Mouse (Mus musculus) thymus, postnatal 0 days (tissue): ENCODE data around the gene Ctxn2. TPM values are rescaled to one million over a fixed set of nuclear protein-coding genes. Genes with fewer than 3 reads are reported as not detected.
A peak's percentile ranks its signal among the peaks of the same experiment; 100 is the strongest.
"Not testable (repeated sequence)": the region's sequence is repeated elsewhere in the genome, so short reads cannot be mapped to it uniquely, and the experiment has no call there.

ENCODE experiments used
- DNase-seq: peaks from one replicate; pipeline ENCODE4 v3.0.0-alpha.2; 2015; ENCODE audit warnings: low spot score
- polyA plus RNA-seq: library from polyadenylated mRNA; unstranded; fragments of >200 nt; fragmentation: Nextera tagmentation; extraction: Ambion mirVana; gene quantifications from 2 replicates; pipeline ENCODE4 v1.2.1, GENCODE M21; 2015

Ctxn2 gene
- polyA plus RNA-seq: not detected in 2 replicates

DNA sequence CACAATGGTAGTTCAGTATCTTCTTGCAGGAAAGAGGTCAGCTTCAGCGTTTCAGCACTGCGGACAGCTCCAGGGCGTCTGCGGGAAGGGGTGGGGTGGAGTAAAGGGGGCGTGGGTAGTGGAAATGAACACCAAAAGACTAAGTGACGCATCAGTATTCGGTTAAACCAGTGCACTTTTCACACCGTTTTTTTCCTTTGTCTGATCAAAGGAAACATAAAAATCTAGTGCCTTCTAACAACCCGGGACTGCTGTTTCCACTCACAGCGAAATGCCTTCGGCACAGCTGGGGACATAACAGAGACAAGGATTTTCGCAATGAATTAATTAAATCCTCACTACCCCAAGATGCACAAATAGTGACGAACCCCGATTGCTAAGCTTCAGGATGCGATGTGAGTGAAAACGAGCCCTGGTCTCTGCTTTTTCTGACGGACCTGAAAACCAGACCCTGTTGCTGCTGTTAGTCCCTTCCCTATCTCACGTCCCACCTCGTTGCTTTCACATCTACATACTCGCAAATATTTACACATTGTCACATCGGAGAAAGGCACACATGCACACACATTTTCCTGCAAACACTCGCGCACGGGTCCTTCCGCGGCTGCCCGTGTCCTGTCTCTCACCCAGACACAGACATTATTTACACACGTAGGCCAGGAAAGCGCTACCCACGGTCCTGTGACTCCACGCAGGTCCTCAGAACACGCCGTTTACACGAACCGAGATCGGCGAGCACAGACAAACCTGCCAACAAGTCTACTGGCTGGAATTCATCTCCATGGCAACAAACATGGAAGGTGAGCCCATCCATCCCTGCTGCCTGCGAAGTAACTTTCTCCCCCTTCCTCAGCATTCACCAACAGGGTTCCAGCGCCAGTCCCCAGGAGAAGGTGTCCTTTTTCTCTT lies at the start of gene Ctxn2:
Gene Ctxn2 (plus strand): TSS at position 790 of the 909 bp plus-strand sequence.
- DNase-seq: peak; percentile 82

DNA sequence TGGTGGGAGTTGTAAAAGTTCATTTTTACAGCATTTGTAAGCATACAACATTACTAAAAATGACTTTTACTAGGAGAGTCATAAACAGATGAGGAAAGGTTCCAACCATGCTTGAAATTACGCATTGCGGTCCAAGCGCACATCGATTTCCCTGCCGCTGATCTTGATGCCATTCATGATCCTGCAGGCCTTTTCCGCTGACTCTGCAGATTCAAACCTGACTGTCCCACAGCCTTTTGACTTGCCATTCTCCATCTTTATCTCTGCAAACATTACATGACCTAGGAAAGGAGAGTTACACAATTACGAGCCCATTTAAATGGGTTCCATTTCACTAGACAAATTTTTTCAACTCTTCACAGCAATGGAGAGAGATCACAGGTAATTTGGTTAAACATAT lies 47.7 kb upstream of the Ctxn2 start:
- DNase-seq: no peak

DNA sequence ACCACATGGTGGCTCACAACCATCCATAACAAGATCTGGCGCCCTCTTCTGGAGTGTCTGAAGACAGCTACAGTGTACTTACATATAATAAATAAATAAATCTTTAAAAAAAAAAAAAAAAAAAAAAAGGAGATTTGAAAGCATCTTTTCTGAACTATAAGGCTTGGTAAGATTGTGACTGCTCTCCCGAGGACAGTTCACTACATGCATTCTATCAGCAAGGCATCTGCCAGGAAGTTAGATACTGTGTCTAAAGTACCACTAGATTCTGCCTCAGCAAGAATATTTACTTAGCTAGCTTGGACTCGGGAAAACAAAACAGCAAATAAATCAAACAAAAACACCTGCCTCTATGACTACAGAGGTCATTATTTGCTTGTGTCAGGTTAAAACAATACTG lies 44.4 kb upstream of the Ctxn2 start:
- DNase-seq: not testable (repeated sequence)

DNA sequence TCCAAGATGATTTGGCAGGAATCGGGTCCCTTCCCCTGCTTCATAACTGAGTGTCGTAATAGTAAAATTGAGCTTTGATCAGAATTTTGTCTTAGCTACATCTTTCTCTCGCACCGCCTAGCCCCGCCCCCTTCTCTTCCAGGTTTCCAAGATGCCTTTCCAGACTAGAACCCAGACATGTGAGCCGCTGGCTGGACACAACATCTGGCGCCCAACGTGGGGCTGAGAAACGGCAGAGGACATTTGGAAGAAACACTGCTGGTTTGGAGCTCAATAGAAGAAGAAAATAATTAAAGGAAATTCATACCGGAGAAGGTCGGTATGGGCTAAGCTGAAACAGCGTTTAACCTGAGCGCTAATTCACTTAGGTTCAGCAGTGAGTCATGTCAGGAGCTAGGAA lies 32.0 kb upstream of the Ctxn2 start:
- not testable (repeated sequence) for DNase-seq

DNA sequence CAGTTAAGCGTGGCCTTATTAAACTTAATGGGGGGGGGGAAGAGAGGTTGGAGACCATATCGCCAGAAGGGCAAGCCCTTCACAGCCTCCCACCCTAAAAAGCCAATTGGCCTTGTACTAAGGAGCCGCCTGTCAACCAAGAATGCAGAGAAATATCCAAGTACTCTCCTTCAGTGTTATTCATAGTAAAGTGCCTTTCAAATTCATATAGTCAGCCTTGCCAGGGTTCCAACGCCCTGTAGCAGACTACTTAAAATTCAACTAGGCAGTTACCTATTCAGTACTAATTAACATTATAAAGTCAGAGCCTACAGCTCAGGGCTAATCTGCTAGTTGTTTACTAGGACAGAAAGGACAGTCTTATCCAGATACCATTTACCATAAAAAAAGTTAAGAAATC lies 30.0 kb upstream of the Ctxn2 start:
- not testable (repeated sequence) for DNase-seq

DNA sequence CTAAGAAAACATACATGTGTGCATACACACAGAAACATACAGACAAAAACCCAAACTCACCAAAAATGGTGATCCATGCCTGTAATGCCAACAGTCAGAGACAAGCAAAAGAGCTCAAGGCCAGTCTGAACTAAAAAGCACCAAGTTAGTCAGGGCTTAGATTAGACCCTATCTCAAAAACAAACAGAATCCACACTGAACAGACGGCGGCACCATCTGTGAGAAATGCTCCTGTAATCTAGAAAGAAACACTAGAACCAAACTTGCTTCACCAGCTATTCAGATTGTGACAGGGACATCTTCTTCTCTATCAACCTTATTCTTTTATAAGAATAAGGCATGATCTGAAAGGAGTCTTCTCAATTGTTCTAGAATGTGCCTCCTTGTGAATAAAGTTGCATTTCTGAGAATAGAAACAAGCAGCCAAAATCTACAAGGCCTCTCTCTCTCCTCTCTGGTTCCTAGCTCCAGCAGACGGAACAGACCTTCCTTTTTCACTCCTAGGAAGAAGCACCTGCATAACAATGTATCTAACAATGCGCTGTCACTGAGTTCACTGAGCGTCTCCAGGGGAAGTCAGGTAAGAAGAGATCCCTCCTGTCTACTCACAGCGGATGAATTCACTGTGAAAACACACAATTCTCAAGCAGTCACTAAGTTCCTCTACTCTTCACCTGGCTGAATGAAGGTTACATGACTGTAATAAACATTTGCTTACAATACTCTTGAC lies 16.9 kb upstream of the Ctxn2 start:
- DNase-seq: no peak

DNA sequence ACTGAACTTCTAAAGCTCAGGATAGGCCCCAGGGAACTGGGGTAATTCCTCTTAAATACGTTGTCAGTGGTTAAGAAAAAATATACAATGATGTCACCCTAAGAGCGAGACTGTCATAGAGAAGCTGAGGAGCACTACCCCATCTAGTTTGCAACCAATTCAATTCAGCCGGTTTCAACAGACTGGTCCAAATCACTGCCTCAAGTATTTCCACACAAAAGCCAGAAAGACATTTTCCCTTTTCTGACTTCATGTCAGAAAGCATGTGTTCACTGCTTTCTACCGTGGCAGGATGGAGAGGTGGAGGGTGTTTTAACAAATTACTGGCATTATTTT lies 14.2 kb upstream of the Ctxn2 start:
- no peak for DNase-seq

DNA sequence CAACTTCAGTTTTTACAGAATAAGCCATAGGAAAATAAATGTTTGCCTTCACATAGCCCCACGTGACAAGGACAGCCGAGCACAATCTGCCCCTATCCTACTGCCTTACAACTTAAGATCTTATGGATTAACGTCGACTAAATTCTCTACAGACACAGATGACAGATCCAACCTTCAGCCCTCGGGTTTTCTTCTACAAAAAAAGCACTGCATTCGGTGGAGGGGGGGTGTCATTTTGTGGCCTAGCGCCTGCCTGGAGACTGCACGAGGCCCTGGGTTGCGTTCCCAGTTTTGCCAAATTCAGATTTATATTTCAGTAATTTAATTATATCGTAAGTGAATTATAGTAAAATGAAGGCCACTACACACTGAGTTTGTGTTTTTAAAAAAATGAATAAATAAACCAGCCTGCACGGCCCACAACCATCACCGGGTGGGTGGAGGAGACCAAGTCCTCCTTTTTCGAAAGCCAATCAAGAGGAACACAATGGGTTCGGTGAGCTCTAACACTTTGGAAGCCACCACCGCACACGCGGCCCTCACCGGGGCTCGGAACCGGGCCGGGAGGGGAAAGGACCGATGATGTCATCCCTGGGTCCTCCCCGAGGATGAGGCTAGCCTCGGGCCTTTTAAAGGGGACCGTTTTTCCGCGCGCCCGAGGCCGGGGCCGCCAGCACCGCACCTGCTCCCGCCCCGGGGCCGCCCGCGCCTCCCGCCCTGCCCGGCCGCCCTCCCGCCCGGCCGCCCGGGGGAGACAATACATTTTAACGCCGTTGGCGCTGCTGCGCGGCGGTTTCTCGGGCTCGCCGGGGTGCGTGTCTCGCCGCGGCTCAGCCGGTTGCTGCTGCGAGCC lies 13.6 kb upstream of the Ctxn2 start:
- peak; percentile 37 for DNase-seq

DNA sequence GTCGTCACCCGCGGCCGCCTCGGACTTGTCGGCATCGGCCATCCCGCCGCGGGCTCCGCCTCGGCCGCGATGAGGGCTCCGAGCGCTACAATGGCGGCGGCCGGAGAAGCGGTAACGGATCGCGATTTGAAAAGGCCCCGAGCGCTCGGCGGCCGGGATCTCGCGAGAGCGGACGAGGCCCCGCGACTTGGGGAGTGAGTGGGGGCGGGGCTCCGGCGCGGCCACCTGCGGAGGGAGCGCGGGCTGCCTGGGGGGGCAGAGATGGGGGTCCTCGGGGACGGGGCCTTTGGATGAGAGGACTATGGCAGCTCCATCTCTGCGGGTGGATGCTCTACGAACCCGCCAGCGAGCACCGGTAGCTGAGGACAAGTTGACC lies 13.0 kb upstream of the Ctxn2 start, which contains the start of gene Myef2:
Gene Myef2 (minus strand): TSS at position 185 of the 376 bp plus-strand sequence.
- peak; percentile 89 for DNase-seq

DNA sequence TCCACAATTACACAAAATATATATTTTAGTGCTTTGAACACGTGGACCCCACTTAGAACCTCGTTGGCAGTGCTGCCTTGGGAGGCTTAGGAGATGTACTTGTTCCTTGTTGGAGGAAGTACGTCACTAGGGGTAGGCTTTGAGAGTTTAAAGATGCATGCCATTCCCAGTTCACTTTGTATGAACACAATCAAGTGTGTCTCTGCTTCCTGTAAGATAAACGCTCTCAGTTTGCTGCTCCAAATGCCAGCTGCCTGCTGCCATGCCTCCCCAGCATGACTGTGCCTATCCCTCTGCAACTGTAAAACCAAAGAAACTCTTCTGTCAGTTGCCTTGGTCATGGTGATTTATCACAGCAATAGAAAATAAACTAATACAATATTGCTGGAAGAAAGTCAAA lies 10.7 kb upstream of the Ctxn2 start:
- no peak for DNase-seq

DNA sequence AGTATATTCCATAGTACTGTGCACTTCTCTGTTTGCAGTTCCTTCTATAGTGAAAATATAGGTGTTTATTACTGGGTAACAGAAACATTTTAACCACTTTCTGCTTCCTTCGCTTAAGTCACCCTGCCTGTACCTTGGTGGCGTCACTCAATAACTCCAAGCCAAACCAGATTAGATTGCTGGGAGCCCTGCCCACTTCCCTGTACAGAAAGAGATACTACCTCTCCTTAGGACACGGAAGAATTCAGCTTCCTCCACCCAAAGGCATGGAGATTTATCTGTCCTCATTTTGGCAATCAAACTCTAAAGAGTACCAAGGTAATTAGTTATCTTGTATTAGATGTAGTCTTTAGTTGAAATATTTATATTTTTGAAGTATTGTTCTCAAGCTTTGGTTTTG lies 9.7 kb upstream of the Ctxn2 start:
- DNase-seq: no peak

DNA sequence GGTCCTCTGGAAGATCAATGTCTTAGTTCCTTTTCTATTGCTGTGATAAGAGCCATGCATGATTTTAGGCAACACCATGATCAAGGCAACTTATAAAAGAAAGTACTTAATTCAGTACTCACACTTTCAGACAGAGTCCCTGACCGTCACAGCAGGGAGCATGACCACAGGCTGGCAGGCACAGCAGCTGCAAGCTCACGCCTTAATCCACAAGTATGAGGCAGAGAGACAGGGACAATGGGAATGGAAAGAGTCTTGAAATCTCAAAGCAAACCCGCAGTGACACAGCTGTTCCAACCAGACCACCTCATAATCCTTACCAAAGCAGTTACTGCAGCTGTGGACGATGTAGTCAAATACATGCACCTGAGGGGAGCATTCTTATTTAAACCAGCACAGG lies 2.4 kb upstream of the Ctxn2 start:
- no peak for DNase-seq

DNA sequence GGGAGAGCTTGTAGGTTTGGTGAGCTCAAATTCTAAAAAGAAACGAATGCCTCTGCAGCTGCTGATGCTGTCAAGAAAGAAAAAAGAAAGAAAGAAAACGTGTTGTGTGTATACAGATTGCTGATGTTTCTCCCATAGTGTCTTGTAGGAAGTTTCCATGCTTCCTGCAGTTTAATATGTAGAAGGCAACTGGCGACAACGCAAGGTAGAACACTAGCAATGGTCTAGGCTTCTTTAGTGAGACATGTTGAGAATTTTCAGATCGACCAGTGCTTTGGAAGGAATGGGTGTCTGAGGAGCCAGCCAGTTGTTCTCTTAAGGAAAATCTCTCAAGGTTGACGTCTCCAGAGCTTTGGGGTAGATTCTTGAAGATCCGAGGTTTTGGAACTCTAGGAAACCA lies 354 bp downstream of the Ctxn2 start:
- DNase-seq: no peak

DNA sequence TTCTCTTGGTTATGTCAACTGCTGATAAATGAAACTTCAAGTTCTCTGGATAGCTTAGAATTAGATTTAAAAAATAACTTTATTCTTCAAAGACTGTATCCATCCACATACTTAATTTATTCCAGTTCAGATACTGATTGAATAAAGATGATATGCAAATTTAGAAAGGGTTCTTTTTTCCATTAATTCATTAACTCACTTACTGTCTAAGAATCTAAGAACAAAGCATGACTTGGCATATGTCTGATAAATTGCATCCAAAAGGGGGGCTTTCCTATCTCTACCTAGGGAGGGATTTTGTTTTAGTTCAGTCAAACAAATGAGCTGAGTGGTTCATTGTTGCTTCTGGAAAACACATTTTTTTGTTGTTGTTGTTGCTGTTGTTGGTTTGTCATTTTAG lies 5.8 kb downstream of the Ctxn2 start:
- no peak for DNase-seq

DNA sequence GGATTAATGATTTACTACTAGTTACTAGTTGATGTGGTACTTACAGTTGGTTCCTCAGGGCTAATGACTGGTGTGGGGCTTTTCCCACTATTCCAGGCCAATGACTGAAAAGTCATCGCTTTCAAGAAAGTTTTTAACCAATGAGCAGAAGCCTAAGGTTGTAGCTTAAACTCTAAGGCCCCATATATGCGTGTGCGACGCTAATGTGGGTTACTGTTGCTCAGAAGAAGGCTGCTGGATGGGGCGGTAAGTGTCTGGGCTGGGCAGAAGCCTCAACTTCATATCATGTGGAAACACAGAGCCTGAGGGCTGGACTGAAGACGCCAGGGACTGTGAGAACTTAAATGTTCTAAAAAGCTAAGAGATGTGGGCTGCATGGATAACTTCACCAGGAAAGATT lies 15.9 kb downstream of the Ctxn2 start, which contains the start of gene Slc12a1:
Gene Slc12a1 (plus strand): TSS at position 118 of the 400 bp plus-strand sequence.
- no peak for DNase-seq

DNA sequence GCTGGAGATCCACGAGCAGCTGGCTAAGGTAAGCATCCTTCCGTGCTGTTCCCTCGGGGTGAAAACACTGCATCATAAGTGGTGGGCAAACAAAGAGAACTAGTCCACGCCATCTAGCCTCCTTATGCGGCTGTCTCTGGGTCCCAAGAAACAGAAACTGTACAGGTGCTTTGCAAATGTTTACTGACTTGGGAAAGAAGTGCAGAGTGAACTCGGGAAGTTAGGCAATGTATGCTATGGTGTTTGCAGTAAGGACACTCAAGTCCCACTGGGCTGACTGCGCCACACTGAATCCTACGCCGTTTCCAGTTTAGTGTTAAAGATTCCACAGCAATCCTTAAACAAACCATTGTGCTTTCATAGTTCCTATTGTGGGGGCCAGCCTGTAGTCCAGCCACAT lies 17.8 kb downstream of the Ctxn2 start:
- DNase-seq: no peak

DNA sequence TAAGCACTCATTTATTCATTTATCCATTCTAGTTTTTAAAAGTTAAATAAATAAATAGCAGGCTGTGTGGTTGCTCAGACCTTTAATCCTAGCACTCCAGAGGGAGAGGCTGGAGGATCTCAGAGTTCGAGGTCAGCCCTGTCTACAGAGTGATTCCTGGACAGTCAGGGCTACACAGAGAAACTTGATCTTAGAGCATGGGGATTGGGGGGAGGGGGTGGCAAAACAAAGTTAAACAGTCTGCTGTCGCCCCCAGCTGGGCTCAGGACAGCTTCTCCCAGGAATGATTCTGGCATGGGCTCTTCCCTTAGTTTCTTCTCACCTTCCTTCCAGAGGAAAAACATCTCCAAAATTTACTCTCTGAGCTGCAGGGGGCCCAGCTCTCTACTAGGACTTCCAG lies 19.0 kb downstream of the Ctxn2 start:
- no peak for DNase-seq

DNA sequence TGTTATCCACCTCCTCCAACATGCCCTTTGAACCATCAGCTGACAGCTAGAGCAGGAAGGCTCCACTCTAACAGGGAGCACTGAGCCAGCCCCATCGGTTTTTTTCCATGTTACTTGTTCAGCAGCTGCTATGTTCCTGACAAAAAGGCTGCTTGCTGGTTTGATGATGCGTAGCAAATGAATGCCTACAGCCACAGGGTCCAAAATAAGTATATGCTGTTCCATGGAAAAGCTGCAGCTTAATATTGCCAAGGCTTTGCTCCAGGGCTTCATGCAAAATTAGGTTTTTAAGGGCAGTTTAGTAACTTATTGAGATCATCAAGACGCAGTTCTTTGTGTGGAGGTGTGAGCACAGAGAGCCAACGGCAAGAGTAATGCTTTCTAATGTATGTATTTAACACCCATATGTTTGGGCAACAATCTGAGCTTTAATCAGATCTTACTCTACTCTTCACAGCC lies 25.5 kb downstream of the Ctxn2 start:
- no peak for DNase-seq

DNA sequence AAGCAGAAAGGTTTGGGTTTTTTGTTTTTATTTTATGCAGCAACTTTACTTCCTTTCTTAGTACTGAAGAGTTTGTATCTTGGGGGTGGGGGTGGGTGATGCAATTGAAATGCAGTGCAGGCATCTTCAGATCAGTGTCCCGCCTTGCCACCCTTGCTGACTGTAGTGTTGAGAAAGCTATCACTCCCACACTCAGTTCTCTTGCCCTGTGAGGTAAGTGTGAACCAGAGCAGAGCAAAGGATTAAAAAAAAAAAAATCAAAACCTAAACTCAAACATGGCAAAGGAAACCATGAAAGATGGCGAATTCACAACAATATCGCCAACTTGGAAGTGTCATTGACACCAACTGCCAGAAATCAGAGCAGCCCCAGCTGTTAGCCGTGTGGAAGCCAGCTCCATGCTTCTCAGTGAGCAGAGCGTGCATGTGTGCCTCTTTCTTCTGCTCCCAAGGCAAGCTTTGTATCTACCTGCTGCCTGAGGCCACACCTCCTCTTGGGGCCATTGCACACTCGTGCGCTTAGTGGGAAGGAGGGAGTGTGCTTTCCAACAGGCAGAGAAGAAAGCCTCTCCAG lies 41.8 kb downstream of the Ctxn2 start:
- DNase-seq: no peak

DNA sequence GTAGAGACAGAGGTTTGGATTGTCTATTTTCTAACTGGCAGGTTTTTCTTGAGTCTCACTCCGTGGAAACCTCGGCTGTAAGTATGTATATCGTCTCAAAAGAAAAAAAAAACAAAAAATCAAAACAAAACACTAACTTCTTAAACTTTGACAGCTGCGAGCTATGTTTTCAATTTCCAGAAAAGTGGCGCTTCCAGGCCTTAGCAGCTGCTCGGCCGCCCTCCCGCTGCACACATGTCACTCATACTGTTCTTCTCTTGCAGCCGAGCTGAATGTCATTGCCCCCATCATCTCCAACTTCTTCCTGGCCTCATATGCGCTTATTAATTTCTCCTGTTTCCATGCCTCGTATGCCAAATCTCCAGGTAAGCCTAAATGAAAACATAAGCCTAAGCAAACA lies 51.4 kb downstream of the Ctxn2 start:
- no peak for DNase-seq

DNA sequence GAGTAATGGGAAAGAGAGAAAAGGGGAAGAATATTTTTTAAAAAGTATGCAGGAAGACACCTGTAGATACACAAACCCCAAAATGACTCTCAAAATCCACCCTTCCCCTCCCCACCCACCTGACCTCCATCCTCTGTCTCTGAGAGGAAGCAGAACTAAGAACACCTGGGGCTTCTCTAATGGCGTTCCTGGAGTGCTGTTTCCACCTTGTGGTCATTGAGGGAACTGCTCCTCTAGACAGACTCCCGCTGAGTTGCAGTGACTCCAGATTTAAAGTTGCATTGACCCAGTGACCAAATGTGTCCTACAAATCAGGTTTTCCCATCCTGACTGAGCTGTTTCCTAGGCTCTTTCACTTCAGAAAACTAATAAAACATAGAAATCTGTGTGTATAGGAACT lies 52.7 kb downstream of the Ctxn2 start:
- DNase-seq: peak; percentile 77
